Mouse (Mus musculus) small intestine, adult 10 weeks (tissue): ENCODE results near the gene Pkhd1. TPM values are rescaled to one million over a fixed set of nuclear protein-coding genes. Genes with fewer than 3 reads are reported as not detected.

Experiments
- polyA plus RNA-seq: library from polyadenylated mRNA; stranded (reverse); fragments of 350-450 nt; fragmentation: Illumina TruSeq; extraction: RNeasy Lipid Tissue Mini Kit (QIAGEN cat#74804); gene quantifications from one replicate; pipeline ENCODE4 v1.2.3, GENCODE M21; 2014; ENCODE audit warnings: low replicate concordance

Gene Pkhd1
- polyA plus RNA-seq, result 0.11 TPM

DNA sequence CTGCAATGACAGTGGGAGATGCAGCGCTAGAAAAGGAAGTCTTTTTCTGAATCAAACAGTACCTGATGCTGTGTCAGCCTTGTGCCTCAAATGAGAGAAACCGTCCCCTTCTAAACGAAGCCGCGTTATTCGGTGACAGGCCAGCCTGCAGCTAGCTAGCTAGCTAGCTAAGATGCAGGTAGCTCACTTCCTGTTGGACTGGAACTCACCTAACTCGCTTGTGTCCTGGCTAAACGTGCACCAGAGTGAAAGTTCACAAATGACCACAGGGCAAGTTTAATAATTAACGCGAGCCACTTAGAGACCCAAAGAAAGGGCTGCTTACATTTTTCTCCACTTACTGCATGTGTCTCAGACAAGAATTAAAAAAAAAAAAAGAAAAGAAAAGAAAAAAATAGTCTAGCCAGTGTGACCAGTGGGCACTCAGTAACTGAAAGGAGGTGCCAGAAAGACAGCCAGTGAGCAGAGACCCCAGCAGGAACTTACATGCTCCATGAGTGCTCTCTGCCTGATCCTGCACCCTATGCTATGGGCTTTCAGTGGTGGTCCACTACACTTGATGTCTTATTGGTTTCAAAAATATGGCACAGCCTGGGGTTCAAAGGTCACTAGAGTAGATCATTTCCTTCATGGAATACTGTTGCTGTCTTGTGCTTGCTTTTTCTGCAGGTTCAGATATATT is at the start of gene Pkhd1:
TSS of gene Pkhd1 (minus strand) at position 216 of the 682 bp plus-strand sequence.

Other genes with a start within 250 kb of the Pkhd1 start
- gene Il17a, start 112.8 kb upstream of the Pkhd1 start, polyA plus RNA-seq, result not detected
- not detected for gene Il17f, start 172.6 kb upstream of the Pkhd1 start, polyA plus RNA-seq
- 2.2 TPM for gene Mcm3, start 202.2 kb upstream of the Pkhd1 start, polyA plus RNA-seq